Mouse (Mus musculus) stomach, postnatal 0 days (tissue): ENCODE data around the gene Xpo4.

Source experiments
- CTCF ChIP-seq: IDR thresholded peaks from 2 replicates; pipeline ENCODE4 v1.5.1; 2016; ENCODE audit warnings: antibody characterized with exemption, low read depth, mild to moderate bottlenecking, moderate library complexity
- EP300 ChIP-seq: optimal IDR thresholded peaks from 2 replicates; pipeline ENCODE3; 2016; ENCODE audit warnings: antibody characterized with exemption

DNA sequence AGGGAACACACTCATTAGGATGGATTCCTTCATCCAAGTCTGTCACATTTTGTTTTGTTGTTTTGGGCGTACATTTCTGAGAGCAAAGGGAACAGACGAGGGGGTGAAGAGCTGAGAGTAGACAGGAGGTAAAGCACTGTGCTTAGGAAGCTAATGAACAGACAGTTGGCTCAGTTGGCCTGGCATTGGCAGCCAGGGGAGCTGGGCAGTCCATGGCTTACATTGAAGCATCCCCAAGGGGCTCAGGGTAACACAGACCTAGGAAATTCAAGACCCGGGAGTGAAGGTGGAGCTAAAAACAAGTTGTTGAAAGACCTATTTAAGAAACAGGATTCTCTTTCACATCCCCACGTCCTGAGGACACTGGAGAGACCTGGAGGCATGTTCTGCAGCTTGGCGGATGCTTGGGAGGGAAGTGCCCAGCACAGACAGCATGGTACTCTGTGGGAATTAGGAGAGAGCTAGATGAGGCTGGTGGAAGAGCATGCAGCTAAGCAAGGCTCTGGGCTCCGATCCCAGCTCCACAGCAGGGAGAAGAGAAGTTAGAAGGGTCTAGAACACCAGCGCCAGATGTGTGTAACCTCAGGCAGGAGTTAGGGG lies 109.7 kb downstream of the Xpo4 start:
- no peak for TF ChIP-seq CTCF
- no peak for TF ChIP-seq EP300
